Mouse (Mus musculus): ENCODE data around the gene Cox16.

Gene Cox16

GRCm38 (mm10) chr12:81324116-81324515, 160.8 kb downstream of the Cox16 start:
- no peak for DNase-seq

- DNase-seq = no peak
Measured at GRCm38 (mm10) chr12:81321021-81321420, 163.9 kb downstream of the Cox16 start.

GRCm38 (mm10) chr12:81317811-81318210, 167.1 kb downstream of the Cox16 start:
- no peak for DNase-seq

- DNase-seq = no peak
Measured at GRCm38 (mm10) chr12:81315953-81316352, 169.0 kb downstream of the Cox16 start.

Measured in liver (tissue).